Mouse (Mus musculus): ENCODE data around the gene Tcl1b2. TPM values are rescaled to one million over a fixed set of nuclear protein-coding genes. Genes with fewer than 3 reads are reported as not detected.
A peak's percentile ranks its signal among the peaks of the same experiment; 100 is the strongest.

Gene Tcl1b2
- polyA plus RNA-seq (2014; fragmentation: Nextera tagmentation; extraction: Ambion mirVana), result not detected in 2 replicates

DNA sequence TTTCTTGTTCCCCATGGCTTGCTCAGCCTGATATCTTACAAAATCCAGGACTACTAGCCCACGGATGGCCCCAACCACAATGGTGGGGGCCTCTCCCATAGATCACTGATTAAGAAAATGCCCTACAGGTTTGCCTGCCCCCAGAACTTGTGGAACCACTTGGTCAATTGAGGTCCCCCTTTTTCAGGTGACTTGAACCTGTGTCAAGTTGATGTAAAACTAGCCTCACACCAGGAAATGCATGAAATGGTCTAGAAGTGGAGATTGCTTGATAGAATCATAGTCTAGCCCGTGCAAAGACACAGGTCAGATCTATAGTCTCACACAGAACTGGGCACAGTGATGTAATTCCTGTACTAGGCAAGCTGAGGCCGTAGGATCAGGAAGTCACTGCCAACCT, at the start of gene Tcl1b2:
Gene Tcl1b2 (plus strand): TSS at position 301 of the 400 bp plus-strand sequence.
- ATAC-seq, result no peak
- Histone ChIP-seq H3K27ac (ENCODE audit: low read depth, low read length) (no peak within 1 kb of the TSS), H3K27me3 (replicated peaks; ENCODE audit: control insufficient read depth, insufficient read depth, low read length) (no peaks in the 10 kb centered on the region), H3K36me3 (ENCODE audit: control insufficient read depth, insufficient read depth, low read length) (no peaks in the 10 kb centered on the region), H3K9ac (ENCODE audit: low read length) (no peak within 1 kb of the TSS), H3K9me3 (replicated peaks; ENCODE audit: control insufficient read depth, low read length) (no peaks in the 10 kb centered on the region), H3K4me1 (ENCODE audit: control insufficient read depth, insufficient read depth, low read length) (no peaks in the 10 kb centered on the region), H3K4me3 (ENCODE audit: low read depth, low read length) (no peak within 1 kb of the TSS), H3K4me2 (ENCODE audit: low read length) (no peak within 1 kb of the TSS)
- no peak for DNase-seq (ENCODE audit: low spot score)
- 78% methylated on average over 3 of the region's 3 CpGs for WGBS

GRCm38 (mm10) chr12:105099466-105100044, 46.3 kb upstream of the Tcl1b2 start:
- H3K27ac ChIP-seq (ENCODE audit: low read depth, low read length), result no peak overlapping the region
- no peaks in the 10 kb centered on the region for H3K36me3 ChIP-seq (ENCODE audit: control insufficient read depth, insufficient read depth, low read length)
- peaks cover 4% of the 10 kb centered on the region; the same call in 1 of the 2 replicates for H3K4me1 ChIP-seq (ENCODE audit: control insufficient read depth, insufficient read depth, low read length)
- no peak overlapping the region for H3K4me2 ChIP-seq (ENCODE audit: low read length)
- no peak overlapping the region for H3K9ac ChIP-seq (ENCODE audit: low read length)
- DNase-seq (ENCODE audit: low spot score) (no peak), ATAC-seq (no peak)
- no peak overlapping the region for H3K4me3 ChIP-seq (ENCODE audit: low read depth, low read length)
- WGBS, result 55% methylated on average over 9 of the region's 9 CpGs
- H3K9me3 ChIP-seq (replicated peaks; ENCODE audit: control insufficient read depth, low read length), result no peaks in the 10 kb centered on the region
- H3K27me3 ChIP-seq (replicated peaks; ENCODE audit: control insufficient read depth, insufficient read depth, low read length), result no peaks in the 10 kb centered on the region

DNA sequence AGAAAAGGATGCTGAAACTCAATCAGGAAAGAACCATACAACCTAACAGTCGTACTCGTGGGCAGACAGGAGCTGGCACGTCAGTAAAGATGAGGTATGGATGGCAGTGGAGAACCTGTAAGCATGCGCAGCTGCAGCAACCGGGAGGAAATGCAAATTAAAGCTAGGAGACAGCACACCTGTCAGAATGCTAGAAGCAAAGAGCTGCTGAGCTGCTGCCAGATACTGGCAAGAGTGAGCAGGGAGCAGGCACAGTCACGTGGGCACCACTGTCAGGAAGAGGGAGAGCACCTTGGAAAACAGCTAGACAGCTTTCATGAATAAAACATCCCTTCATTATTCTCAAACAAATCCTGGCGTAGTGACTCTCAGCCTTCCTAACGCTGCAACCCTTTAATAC, 42.9 kb upstream of the Tcl1b2 start:
- Histone ChIP-seq H3K27ac (ENCODE audit: low read depth, low read length) (no peak overlapping the region), H3K9me3 (replicated peaks; ENCODE audit: control insufficient read depth, low read length) (no peaks in the 10 kb centered on the region), H3K4me3 (ENCODE audit: low read depth, low read length) (no peak overlapping the region), H3K9ac (ENCODE audit: low read length) (no peak overlapping the region), H3K27me3 (replicated peaks; ENCODE audit: control insufficient read depth, insufficient read depth, low read length) (no peaks in the 10 kb centered on the region), H3K4me2 (ENCODE audit: low read length) (no peak overlapping the region), H3K4me1 (ENCODE audit: control insufficient read depth, insufficient read depth, low read length) (peaks cover 4% of the 10 kb centered on the region; the same call in 1 of the 2 replicates), H3K36me3 (ENCODE audit: control insufficient read depth, insufficient read depth, low read length) (no peaks in the 10 kb centered on the region)
- ATAC-seq, result peak; percentile 74
- 43% methylated on average over 8 of the region's 8 CpGs for WGBS
- peak; percentile 74 for DNase-seq (ENCODE audit: low spot score)

DNA sequence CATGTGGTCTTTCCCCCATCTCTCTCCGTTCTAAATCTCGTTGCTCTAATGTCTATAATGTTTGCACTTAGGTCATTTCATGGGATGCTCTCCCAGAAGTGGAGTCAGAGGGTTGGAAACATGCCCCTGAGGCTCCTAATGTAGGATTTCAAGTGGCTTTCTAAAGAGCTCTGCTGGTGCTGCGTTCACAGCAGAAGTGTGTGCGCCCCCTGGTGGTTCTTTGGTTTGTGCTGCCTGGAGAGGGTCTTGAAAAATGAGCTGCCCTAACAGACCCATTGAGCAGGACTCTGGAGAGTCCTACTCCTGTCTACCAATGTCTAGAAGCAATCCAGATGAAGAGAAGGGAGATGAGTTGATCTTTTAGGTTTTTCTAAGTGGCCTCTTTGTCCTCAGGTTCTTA, 41.8 kb upstream of the Tcl1b2 start:
- Histone ChIP-seq H3K27me3 (replicated peaks; ENCODE audit: control insufficient read depth, insufficient read depth, low read length) (no peaks in the 10 kb centered on the region), H3K9me3 (replicated peaks; ENCODE audit: control insufficient read depth, low read length) (no peaks in the 10 kb centered on the region), H3K27ac (ENCODE audit: low read depth, low read length) (no peak overlapping the region), H3K4me3 (ENCODE audit: low read depth, low read length) (no peak overlapping the region), H3K9ac (ENCODE audit: low read length) (no peak overlapping the region), H3K4me1 (ENCODE audit: control insufficient read depth, insufficient read depth, low read length) (peaks cover 4% of the 10 kb centered on the region; the same call in 1 of the 2 replicates), H3K36me3 (ENCODE audit: control insufficient read depth, insufficient read depth, low read length) (no peaks in the 10 kb centered on the region), H3K4me2 (ENCODE audit: low read length) (no peak overlapping the region)
- ATAC-seq (peak; percentile 65), DNase-seq (ENCODE audit: low spot score) (peak; percentile 89)
- 6% methylated on average over 4 of the region's 4 CpGs for WGBS

GRCm38 (mm10) chr12:105105326-105105725, 40.5 kb upstream of the Tcl1b2 start:
- 80% methylated on average over 5 of the region's 5 CpGs for WGBS
- H3K9ac ChIP-seq (ENCODE audit: low read length), result no peak overlapping the region
- H3K4me2 ChIP-seq (ENCODE audit: low read length), result no peak overlapping the region
- no peaks in the 10 kb centered on the region for H3K27me3 ChIP-seq (replicated peaks; ENCODE audit: control insufficient read depth, insufficient read depth, low read length)
- no peak for ATAC-seq
- no peak overlapping the region for H3K27ac ChIP-seq (ENCODE audit: low read depth, low read length)
- no peaks in the 10 kb centered on the region for H3K9me3 ChIP-seq (replicated peaks; ENCODE audit: control insufficient read depth, low read length)
- no peaks in the 10 kb centered on the region for H3K36me3 ChIP-seq (ENCODE audit: control insufficient read depth, insufficient read depth, low read length)
- H3K4me3 ChIP-seq (ENCODE audit: low read depth, low read length), result no peak overlapping the region
- H3K4me1 ChIP-seq (ENCODE audit: control insufficient read depth, insufficient read depth, low read length), result peaks cover 4% of the 10 kb centered on the region; the same call in 1 of the 2 replicates
- DNase-seq (ENCODE audit: low spot score), result no peak

DNA sequence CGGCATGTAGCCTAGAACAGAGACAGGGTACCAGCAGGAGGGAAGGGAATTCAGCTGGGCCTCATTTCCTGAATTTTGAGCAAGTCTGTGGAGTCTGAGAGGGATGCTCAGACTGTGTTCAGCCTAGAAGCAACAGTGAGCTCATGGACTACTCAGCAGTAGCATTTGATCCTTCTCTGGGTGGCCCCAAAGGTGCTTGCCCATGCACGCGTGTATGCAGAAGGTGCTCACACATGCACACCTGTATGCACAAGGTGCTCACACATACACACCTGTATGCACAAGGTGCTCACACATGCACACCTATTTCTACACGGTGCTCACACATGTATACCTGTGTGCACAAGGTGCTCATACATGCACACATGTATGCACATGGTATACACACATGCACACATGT, 37.0 kb upstream of the Tcl1b2 start:
- no peak for DNase-seq (ENCODE audit: low spot score)
- Histone ChIP-seq H3K9ac (ENCODE audit: low read length) (no peak overlapping the region), H3K9me3 (replicated peaks; ENCODE audit: control insufficient read depth, low read length) (no peaks in the 10 kb centered on the region), H3K4me1 (ENCODE audit: control insufficient read depth, insufficient read depth, low read length) (no peaks in the 10 kb centered on the region; the same call in 1 of the 2 replicates), H3K36me3 (ENCODE audit: control insufficient read depth, insufficient read depth, low read length) (no peaks in the 10 kb centered on the region), H3K27ac (ENCODE audit: low read depth, low read length) (no peak overlapping the region), H3K4me3 (ENCODE audit: low read depth, low read length) (no peak overlapping the region), H3K27me3 (replicated peaks; ENCODE audit: control insufficient read depth, insufficient read depth, low read length) (no peaks in the 10 kb centered on the region), H3K4me2 (ENCODE audit: low read length) (no peak overlapping the region)
- 89% methylated on average over 4 of the region's 4 CpGs for WGBS
- no peak for ATAC-seq

DNA sequence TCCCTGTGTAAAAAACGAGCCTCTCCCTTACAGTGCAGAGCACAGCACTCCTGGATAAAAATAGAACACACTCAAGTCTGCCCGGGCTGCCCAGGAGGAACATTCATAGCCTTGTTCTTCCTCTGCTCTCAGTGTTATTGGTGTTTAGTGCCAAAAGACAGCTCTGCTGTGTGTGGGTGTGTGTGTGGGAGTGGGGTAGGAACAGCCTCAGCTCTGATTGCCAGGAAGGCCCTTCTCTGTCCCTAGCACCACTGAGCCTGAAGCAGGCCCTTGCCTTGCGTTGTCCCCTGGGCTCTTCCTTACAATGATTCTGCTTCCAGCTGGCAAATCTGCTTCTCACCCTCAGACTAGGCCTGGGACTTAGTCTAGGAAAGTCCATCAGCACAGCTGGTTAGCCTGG, 36.4 kb upstream of the Tcl1b2 start:
- Histone ChIP-seq H3K27me3 (replicated peaks; ENCODE audit: control insufficient read depth, insufficient read depth, low read length) (no peaks in the 10 kb centered on the region), H3K36me3 (ENCODE audit: control insufficient read depth, insufficient read depth, low read length) (no peaks in the 10 kb centered on the region), H3K4me1 (ENCODE audit: control insufficient read depth, insufficient read depth, low read length) (no peaks in the 10 kb centered on the region), H3K4me3 (ENCODE audit: low read depth, low read length) (no peak overlapping the region), H3K4me2 (ENCODE audit: low read length) (no peak overlapping the region), H3K9me3 (replicated peaks; ENCODE audit: control insufficient read depth, low read length) (no peaks in the 10 kb centered on the region), H3K27ac (ENCODE audit: low read depth, low read length) (no peak overlapping the region), H3K9ac (ENCODE audit: low read length) (no peak overlapping the region)
- no peak for DNase-seq (ENCODE audit: low spot score)
- no peak for ATAC-seq
- WGBS, result 74% methylated on average over 3 of the region's 3 CpGs

- Histone ChIP-seq H3K36me3 (ENCODE audit: control insufficient read depth, insufficient read depth, low read length) (no peaks in the 10 kb centered on the region), H3K9me3 (replicated peaks; ENCODE audit: control insufficient read depth, low read length) (no peaks in the 10 kb centered on the region)
- WGBS, result 79% methylated on average over 4 of the region's 4 CpGs
Measured at GRCm38 (mm10) chr12:105109812-105110211, 36.0 kb upstream of the Tcl1b2 start.

GRCm38 (mm10) chr12:105112321-105112988, 33.4 kb upstream of the Tcl1b2 start:
- Histone ChIP-seq H3K4me2 (ENCODE audit: low read length) (no peak overlapping the region), H3K27me3 (replicated peaks; ENCODE audit: control insufficient read depth, insufficient read depth, low read length) (no peaks in the 10 kb centered on the region), H3K9me3 (replicated peaks; ENCODE audit: control insufficient read depth, low read length) (no peaks in the 10 kb centered on the region), H3K9ac (ENCODE audit: low read length) (no peak overlapping the region), H3K27ac (ENCODE audit: low read depth, low read length) (no peak overlapping the region), H3K4me3 (ENCODE audit: low read depth, low read length) (no peak overlapping the region), H3K4me1 (ENCODE audit: control insufficient read depth, insufficient read depth, low read length) (no peaks in the 10 kb centered on the region), H3K36me3 (ENCODE audit: control insufficient read depth, insufficient read depth, low read length) (no peaks in the 10 kb centered on the region)
- ATAC-seq (no peak), DNase-seq (ENCODE audit: low spot score) (peak; percentile 32)
- 60% methylated on average over 13 of the region's 13 CpGs for WGBS

More at GRCm38 (mm10) chr12:105109812-105110211, 36.0 kb upstream of the Tcl1b2 start:
- Histone ChIP-seq H3K27ac (ENCODE audit: low read depth, low read length) (no peak overlapping the region), H3K4me2 (ENCODE audit: low read length) (no peak overlapping the region), H3K4me1 (ENCODE audit: control insufficient read depth, insufficient read depth, low read length) (no peaks in the 10 kb centered on the region), H3K9ac (ENCODE audit: low read length) (no peak overlapping the region), H3K27me3 (replicated peaks; ENCODE audit: control insufficient read depth, insufficient read depth, low read length) (no peaks in the 10 kb centered on the region), H3K4me3 (ENCODE audit: low read depth, low read length) (no peak overlapping the region)
- ATAC-seq, result no peak
- DNase-seq (ENCODE audit: low spot score), result no peak
